Mouse (Mus musculus) cortical plate, adult 2 months (tissue): ENCODE data around the gene Tdrd5. TPM values are rescaled to one million over a fixed set of nuclear protein-coding genes. Genes with fewer than 3 reads are reported as not detected.
"Not testable (repeated sequence)": the region's sequence is repeated elsewhere in the genome, so short reads cannot be mapped to it uniquely, and the experiment has no call there.

Experiments
- H3K27ac ChIP-seq: fragments of 200-500 bp; 2 replicates; pipeline ENCODE4 v1.5.1; 2012; ENCODE audit warnings: low read length, control low read depth, inconsistent platforms; ENCODE audit not compliant: insufficient read depth
- H3K4me1 ChIP-seq: fragments of 200-500 bp; 2 replicates; pipeline ENCODE4 v1.6.1; 2011; ENCODE audit warnings: low read length; ENCODE audit not compliant: control insufficient read depth, insufficient read depth
- H3K4me3 ChIP-seq: fragments of 200-500 bp; 2 replicates; pipeline ENCODE4 v1.5.1; 2011; ENCODE audit warnings: mild to moderate bottlenecking, low read length, control low read depth; ENCODE audit not compliant: insufficient read depth
- CTCF ChIP-seq: fragments of 200-500 bp; IDR thresholded peaks from 2 replicates; pipeline ENCODE4 v1.5.1; 2011; ENCODE audit warnings: mild to moderate bottlenecking, control low read depth, low read length; ENCODE audit not compliant: insufficient read depth; ENCODE audit errors: extremely low read depth
- POLR2A ChIP-seq: fragments of 200-500 bp; IDR thresholded peaks from 2 replicates; pipeline ENCODE4 v1.6.1; 2011; ENCODE audit warnings: mild to moderate bottlenecking, low read length, control low read depth; ENCODE audit not compliant: insufficient read depth; ENCODE audit errors: extremely low read depth
- polyA plus RNA-seq: library from polyadenylated mRNA; depleted of rRNA; stranded (reverse); fragments of >200 nt; gene quantifications from 2 replicates; pipeline ENCODE4 v1.2.3, GENCODE M21; 2012

Tdrd5 gene
- polyA plus RNA-seq, 1 experiment = 1.7 TPM

DNA sequence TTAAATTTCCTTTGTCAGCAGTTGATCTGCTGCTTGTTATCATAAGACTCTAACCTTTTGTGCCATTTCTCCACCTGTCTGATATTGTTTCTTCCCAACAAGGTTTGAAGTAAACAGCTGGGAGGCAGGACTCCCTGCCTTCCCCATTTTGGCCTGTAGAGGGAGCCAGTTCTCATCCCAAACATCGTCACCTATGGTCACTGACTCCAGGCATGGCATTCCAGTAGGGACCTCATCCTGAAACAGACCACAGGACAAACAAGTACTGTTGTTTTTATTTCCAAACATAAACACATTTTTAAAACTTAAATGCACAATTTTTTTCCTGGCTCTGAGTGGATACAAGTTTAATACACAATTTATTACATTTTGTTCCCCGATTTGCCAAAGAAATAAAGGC, 40.1 kb downstream of the Tdrd5 start:
- no peak overlapping the region for H3K4me3 ChIP-seq
- no peak overlapping the region for H3K27ac ChIP-seq
- peak; percentile 81 for TF ChIP-seq CTCF
- no peak for TF ChIP-seq POLR2A
- no peaks in the 10 kb centered on the region for H3K4me1 ChIP-seq

DNA sequence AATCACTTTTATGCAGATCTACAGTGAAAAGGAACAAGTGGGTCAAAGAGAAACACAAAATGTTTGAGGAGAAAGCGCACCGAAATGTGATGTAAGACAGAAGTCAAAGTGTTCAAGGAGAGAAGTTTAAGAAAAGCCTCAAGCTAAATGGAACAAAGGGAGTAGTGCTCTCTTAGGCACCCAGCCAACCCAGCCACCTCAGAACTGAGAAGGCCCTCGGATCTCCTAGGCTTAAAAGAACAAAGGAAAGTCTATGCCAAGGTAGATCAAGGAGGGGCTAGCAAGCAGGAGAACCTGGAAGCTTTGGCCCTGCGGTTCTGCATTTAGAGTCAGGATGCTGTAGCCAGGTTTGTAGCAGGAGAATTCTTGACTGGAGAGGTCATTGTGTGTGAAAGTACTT, 48.6 kb downstream of the Tdrd5 start:
- Histone ChIP-seq H3K27ac (no peak overlapping the region), H3K4me3 (no peak overlapping the region), H3K4me1 (no peaks in the 10 kb centered on the region)
- TF ChIP-seq POLR2A (no peak), CTCF (no peak)

DNA sequence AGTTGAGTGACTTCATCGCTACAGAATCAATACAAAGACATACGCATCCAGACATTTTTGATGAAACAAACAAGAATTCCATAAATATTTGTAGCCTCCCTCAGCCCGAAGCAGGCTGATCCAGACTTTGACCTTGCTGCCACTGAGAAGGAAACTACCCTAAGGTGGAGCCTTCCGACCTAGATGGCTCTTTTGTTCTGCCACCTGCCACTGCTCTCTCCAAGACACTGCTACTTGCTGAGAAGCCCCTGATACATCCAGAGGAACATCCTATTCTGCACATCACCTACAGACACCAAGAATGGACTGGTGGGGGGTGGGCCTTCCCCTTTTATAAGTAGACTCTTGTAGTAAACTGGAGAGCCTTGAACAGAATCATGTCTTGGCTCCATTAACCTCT, 52.4 kb downstream of the Tdrd5 start:
- not testable (repeated sequence) for H3K4me3 ChIP-seq, H3K27ac ChIP-seq, H3K4me1 ChIP-seq

DNA sequence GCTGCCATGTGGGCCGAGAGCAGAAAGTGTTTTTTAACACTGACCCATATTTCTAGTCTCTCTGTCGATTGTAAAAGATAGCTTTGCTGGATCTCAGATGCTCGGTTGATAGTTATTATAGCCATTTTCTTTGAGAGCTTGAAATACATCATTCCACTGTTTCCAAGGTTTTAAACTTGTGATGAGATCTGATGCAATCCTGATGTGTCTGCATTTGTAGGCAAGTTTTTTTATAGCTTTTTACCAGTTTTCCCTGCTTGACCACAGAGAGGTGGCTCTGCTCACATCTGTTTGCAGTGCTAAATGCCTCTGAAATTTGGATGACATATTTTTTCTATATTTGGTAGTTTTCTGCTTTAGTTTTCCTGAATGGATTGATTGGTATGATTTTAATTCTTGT, 55.6 kb downstream of the Tdrd5 start:
- Histone ChIP-seq H3K4me1 (no peaks in the 10 kb centered on the region), H3K27ac (no peak overlapping the region), H3K4me3 (no peak overlapping the region)
- no peak for TF ChIP-seq CTCF
- TF ChIP-seq POLR2A = no peak

DNA sequence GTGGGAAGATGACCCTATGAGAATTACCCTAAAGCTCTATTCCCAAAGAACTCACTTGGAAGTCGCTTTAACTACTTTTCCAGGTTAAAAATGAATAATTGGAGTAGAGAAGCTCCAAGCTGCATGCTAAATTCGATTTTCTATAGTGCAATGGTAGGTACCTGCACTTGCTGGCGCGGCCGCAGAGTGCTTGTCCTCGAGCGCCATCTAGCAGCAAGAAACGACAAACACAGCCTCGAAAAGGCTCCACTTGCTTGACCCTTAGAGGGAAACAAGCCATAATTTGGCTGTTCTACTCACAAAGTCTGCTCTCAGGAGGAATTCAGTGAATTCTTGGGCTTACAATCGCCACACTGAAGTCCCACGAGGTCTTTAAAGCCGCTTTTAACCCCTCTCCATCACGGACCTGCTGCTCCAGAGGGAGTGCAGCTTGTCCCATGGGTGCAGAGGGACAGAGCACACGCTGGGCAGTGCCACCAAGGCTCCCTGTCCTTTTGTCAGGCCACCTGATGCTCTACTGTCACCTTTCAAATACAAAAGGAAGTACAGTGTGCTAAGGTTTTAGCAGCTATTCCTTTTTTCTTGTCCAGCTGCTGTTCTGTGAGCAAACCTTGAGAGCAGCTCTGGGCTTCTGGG, 61.6 kb downstream of the Tdrd5 start:
- H3K4me3 ChIP-seq = no peak overlapping the region
- no peaks in the 10 kb centered on the region for H3K4me1 ChIP-seq
- H3K27ac ChIP-seq = no peak overlapping the region
- no peak for TF ChIP-seq POLR2A
- peak; percentile 86 for TF ChIP-seq CTCF

DNA sequence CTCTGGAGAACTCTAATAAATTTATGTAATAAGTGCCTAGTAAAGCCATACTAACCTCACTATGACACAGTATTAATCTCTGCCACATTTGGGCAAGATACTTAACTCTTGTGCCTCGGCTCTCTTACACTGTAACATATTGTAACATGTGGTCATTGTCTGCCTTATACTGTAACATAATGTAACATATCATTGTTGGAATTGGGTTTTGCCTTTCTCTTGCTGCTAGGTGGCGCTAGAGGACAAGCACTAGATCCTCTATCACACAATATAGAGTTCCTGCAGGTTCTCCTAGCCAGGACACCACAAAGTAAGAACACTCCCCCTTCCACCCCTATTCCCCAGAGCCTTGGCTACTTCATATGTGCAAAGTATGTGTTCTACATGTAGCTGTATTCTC, 62.4 kb downstream of the Tdrd5 start:
- peak; percentile 27; the same call in 1 of the 2 replicates for TF ChIP-seq CTCF
- TF ChIP-seq POLR2A = no peak
- no peaks in the 10 kb centered on the region for H3K4me1 ChIP-seq
- no peak overlapping the region for H3K27ac ChIP-seq
- no peak overlapping the region for H3K4me3 ChIP-seq

DNA sequence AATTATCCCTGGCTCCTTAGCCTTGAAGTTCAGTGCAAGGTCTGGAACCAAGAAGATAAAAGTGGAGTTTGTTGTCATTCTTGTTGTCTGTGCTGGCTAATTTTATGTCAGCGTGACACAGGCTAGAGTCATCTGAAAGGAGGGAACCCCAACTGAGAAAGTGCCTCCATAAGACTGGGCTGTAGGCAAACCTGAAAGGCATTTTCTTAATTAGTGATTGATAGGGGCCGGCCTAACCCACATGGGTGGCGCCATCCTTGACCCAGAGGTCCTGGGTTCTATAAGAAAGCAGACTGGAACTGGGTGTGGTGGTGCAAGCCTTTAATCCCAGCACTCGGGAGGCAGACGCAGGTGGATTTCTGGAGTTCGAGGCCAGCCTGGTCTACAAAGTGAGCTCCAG, 72.3 kb downstream of the Tdrd5 start:
- Histone ChIP-seq H3K4me3 (no peak overlapping the region), H3K27ac (no peak overlapping the region), H3K4me1 (no peaks in the 10 kb centered on the region)
- TF ChIP-seq CTCF = no peak
- no peak for TF ChIP-seq POLR2A

DNA sequence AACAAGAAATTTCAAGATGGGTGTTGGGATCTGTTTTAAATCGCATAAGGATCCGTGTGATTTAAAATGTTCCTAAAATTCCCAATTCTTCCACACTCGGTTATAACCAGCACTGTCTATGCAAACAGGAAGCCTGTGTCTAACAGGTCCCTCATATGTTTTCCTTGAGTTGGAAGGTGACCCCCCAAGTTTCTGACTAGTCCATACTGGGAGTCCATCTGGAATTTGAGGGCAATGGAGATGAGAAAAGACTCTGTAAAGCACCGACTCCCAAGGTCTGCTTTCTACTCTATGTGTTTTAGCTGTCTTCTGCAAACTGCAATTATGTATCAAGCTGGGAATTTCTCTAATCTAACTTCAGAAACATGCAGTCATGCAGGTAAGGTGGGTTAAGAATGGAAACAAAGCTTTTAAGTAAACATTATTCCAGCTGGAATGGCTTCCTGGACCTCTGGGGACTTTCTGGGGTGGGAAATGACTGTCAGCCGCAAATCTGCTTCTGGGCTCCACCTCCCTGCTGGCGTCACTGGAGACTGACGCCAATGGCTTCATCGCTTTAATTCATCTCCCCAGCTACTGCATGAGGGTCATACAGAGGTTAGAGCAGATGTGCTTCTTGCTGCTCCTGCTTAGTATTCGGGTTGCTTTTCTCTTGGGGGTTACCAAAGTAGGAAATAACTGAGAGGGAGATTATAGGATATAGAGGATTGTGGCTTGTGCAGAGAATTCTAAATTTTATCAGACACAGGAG, 73.0 kb downstream of the Tdrd5 start:
- Histone ChIP-seq H3K4me1 (no peaks in the 10 kb centered on the region), H3K27ac (no peak overlapping the region), H3K4me3 (no peak overlapping the region)
- TF ChIP-seq CTCF = no peak
- no peak for TF ChIP-seq POLR2A

DNA sequence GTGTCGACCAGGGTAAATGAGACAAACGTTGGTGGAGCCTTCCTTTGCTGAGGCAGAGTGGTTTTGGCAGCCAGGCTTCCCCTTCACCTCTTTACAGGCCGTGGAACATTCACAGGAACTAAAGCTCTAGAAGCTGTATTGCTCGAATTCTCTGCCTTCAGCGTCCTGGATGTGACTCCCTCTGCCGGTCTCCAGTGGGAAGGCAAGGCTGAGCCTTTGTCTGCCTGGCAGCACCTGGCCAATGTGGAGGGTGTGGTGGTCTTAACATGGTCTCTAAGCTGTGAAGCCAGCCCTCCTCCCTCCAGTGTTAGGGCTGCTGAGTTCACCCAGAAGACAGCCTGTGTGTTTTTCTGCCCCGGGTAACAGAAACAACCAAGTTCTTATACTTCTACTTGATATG, 74.0 kb downstream of the Tdrd5 start:
- H3K4me1 ChIP-seq = no peaks in the 10 kb centered on the region
- TF ChIP-seq CTCF (peak; percentile 72), POLR2A (no peak)
- H3K27ac ChIP-seq = no peak overlapping the region
- H3K4me3 ChIP-seq = no peak overlapping the region

DNA sequence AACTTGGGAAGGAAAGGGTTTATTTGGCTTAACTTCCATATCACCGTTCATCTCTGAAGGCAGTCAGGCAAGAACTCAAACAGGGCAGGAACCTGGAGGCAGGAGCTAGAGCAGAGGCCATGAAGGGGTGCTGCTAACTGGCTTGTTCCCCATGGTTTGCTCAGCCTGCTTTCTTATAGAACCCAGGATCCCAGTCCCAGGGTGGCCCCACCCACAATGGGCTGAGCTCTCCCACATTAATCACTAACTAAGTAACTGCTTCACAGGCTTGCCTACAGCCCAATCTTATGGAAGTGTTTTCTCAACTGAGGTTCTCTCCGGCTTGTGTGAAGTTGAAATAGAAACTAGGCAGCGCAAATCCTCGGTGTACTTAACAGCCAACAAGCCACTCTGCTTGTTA, 74.7 kb downstream of the Tdrd5 start:
- Histone ChIP-seq H3K27ac (no peak overlapping the region), H3K4me1 (no peaks in the 10 kb centered on the region), H3K4me3 (no peak overlapping the region)
- no peak for TF ChIP-seq POLR2A
- no peak for TF ChIP-seq CTCF

DNA sequence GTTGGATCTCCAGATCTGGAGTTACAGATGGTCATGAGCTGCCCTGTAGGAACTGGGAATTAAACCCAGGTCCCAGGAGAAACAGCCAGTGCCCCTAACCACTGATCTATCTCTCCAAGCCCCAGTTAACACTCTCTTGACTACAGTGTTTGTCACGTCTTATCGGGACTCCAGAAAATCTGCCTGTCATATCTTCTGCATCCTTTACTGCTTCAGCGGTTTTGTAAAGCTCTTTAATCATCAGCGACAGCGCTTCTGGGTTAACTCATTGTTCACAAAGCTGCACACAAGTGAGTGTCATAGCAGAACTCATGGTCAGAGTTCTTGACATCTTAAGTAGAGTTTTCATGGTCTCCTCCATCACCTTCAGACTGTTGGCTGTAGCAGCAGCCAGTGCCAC, 76.6 kb downstream of the Tdrd5 start:
- Histone ChIP-seq H3K4me1 (no peaks in the 10 kb centered on the region), H3K27ac (no peak overlapping the region), H3K4me3 (no peak overlapping the region)
- TF ChIP-seq POLR2A (no peak), CTCF (no peak)
